Mouse (Mus musculus): Measurements from ENCODE around the gene 1700003F12Rik. TPM values are rescaled to one million over a fixed set of nuclear protein-coding genes. Genes with fewer than 3 reads are reported as not detected.

1700003F12Rik gene
- polyA plus RNA-seq (2017; shearing (Covaris generic)): not detected

DNA sequence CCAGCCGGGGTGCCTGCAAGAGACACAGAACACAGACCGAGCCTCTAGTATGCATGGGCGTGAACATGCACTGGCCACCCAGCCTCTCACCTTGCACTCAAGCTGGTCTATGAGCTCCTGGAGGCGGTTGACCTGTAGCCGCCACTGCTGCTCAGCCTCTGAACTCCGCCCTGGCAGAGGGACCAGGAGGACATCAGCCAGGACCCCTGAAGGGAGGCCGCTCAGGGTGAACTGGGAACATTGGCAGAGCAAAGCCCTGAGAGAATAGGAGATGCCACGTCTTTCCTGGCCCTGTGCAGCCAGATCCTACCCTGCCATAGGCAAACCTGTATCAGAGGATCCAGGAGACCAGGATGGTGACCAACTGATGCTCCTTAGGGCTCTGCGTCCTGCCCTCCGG, at the start of gene 1700003F12Rik:
1700003F12Rik (plus strand) TSS at position 375 of the 400 bp plus-strand sequence.

DNA sequence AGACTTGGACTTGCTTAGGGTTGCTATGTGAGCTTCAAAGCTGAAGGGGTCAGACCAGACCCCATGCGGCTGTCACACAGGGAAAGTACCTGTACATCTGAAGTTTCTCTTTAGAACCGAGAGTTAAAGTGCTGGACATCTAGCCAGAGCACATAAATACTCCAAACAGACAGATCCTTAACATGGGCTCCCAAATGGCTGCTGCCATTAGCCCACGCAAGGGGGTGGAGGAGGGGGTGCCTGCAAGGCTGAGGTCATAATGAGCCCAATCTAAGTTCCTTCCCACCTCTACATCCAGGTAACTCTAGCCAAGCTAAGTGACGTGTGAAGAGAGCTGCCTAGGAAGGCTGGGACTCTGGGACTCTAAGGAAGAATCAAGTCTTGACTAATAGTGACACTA, 4.6 kb downstream of the 1700003F12Rik start, which contains the start of gene Actl10:
Actl10 (plus strand) TSS at position 301 of the 400 bp plus-strand sequence.

DNA sequence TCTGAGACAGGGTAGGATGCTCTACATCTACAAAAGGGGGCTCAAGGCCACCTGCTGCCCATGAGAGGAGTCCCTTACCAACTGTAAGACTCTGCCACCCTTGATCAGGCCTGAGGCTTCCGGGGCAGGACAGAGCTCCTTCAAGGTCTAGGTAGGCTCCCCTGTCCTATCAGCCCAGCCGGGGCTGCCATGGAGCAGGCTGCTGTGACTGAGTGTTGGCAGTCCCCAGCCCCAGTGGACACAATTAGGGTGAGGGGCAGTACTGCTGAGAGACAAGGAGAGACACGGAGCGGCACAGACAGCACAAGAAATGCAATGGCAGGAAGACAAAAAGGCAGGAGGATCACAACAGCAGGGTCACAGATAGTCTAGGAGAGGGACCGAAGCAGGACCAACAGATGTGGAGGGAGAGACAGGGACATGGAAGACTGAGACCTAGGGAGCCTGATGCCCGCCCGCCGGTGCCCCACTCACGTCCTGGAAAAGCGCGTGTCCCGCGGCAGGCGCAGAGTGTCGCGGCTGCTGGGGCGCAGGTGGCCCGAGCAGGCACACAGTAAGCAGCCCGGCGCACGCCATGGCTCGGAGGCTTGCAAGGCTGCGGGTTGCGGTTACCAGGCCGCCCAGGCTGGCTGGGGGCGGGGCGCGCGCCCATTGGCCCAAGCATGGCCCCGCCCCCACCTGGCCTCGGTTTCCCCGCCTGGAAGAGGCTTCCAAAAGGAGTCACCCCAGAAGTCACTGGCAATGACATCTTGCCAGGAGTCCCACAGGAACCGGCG, 11.6 kb downstream of the 1700003F12Rik start, which contains the start of gene Necab3:
Necab3 (minus strand) TSS at position 627 of the 776 bp plus-strand sequence.

DNA sequence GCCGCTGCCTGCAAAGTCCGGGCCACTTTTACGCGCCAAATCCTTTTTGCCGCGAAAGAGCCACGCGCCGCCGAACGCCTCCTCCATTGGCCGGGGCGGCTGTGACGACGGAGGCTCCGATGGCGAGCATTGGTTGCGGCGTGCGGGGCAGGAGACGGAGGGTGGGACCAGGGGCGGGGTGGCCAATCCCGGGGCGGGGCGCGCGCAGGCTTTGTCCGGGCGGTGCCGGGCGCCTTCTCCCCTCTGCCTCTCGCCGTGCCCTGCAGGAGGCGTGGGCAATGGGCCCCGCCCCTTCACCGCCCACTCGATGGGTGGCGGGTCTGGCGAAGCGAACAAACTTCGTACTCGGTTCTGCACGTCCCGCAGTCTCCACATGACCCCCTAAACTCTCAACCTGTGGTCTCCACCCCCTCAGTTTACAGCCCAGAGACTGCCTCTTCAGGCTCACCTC, 23.0 kb downstream of the 1700003F12Rik start, which contains the start of gene E2f1:
E2f1 (minus strand) TSS at position 57 of the 451 bp plus-strand sequence.

Other genes with a start within 250 kb of the 1700003F12Rik start
- gene Bpifb9b, start 239.9 kb upstream of the 1700003F12Rik start, polyA plus RNA-seq (2017; shearing (Covaris generic)): not detected
- 17.9 TPM for gene Cdk5rap1, start 174.1 kb upstream of the 1700003F12Rik start, polyA plus RNA-seq (2017; shearing (Covaris generic))
- not detected for gene Snta1, start 139.0 kb upstream of the 1700003F12Rik start, polyA plus RNA-seq (2017; shearing (Covaris generic))
- 22.7 TPM for gene Cbfa2t2, start 110.6 kb upstream of the 1700003F12Rik start, polyA plus RNA-seq (2017; shearing (Covaris generic))
- not detected for gene Actl10, start 4.7 kb downstream of the 1700003F12Rik start, polyA plus RNA-seq (2017; shearing (Covaris generic))
- not detected for gene Necab3, start 11.8 kb downstream of the 1700003F12Rik start, polyA plus RNA-seq (2017; shearing (Covaris generic))
- gene E2f1, start 22.8 kb downstream of the 1700003F12Rik start, polyA plus RNA-seq (2017; shearing (Covaris generic)): 1.3 TPM
- 8.7 TPM for gene Pxmp4, start 56.6 kb downstream of the 1700003F12Rik start, polyA plus RNA-seq (2017; shearing (Covaris generic))
- gene Zfp341, start 66.2 kb downstream of the 1700003F12Rik start, polyA plus RNA-seq (2017; shearing (Covaris generic)): 0.60 TPM
- not detected for gene 4930519P11Rik, start 66.4 kb downstream of the 1700003F12Rik start, polyA plus RNA-seq (2017; shearing (Covaris generic))
- 17.2 TPM for gene Chmp4b, start 104.6 kb downstream of the 1700003F12Rik start, polyA plus RNA-seq (2017; shearing (Covaris generic))
- not detected for gene Gm14214, start 222.9 kb downstream of the 1700003F12Rik start, polyA plus RNA-seq (2017; shearing (Covaris generic))
- gene Raly, start 244.0 kb downstream of the 1700003F12Rik start, polyA plus RNA-seq (2017; shearing (Covaris generic)): 79.6 TPM
- 0.79 TPM for gene a, start 244.3 kb downstream of the 1700003F12Rik start, polyA plus RNA-seq (2017; shearing (Covaris generic))

Measured in effector memory CD4-positive, alpha-beta T cell, adult 7 months (primary cell).